Mouse (Mus musculus): ENCODE results near the gene Foxd1.

Foxd1 gene

DNA sequence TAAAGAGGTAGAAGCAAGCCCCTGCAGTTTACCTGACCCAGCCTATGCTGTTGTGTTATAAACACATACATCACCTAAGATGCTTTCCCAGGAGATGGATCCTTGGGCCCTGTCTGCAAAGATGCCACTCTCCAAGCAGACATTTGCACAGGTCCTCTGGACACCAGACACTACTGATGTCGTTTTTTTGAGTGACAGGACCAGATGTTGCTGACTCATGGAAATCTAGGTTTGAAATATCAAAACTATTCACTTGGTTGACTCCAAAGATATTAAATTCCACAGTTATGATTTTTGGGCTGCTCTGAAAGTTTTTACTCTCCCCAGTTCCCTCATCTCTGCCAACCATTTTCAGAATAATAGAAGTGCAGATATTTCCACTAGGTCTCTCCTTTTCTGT, 35.0 kb downstream of the Foxd1 start:
- DNase-seq (ENCODE audit: low spot score in 2 of 2): no peak

DNA sequence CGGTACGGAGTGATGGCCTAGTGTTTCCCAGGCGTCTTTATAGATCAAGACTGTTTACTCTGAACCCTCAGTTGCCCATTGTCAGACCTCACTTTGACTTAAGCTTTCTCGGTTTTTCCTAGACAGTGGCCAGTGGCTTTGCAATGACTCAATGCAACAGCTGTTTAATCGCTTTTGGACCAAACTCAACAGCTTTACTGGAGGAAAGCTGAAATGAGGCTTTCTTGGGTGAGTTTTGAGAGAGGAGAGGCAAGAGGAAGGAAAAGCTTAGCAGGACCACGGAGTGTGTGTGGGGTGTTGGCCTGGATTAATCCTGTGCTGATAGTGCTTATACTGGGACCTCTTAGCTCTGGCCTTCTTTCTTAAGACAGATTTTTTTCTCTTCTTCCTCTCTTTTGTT, 36.3 kb downstream of the Foxd1 start:
- DNase-seq (ENCODE audit: low spot score in 2 of 2): no peak

- DNase-seq (ENCODE audit: low spot score in 2 of 2): no peak
Measured at GRCm38 (mm10) chr13:98390771-98391634, 37.0 kb downstream of the Foxd1 start.

GRCm38 (mm10) chr13:98391635-98391990, 37.6 kb downstream of the Foxd1 start:
- DNase-seq (ENCODE audit: low spot score in 2 of 2): no peak

DNA sequence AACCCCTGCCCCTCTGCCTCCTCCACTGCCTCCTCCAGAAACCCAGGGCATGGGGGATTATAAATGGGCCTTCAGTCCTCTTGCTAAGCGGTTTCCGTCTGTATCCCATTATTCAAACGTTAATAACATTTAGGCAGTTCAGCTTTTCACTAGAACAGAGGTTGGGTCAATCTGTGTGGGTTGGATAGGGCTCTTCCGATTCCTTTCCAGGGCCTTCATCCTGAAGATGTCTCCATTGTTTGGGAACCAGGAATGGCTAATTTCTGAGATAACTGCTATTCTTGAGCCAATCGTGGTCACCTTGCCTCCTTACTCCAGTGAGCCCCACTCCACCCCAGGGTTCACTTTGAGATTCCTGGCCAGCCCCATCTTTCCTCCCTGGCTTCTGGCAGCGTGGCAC, 38.0 kb downstream of the Foxd1 start:
- no peak for DNase-seq (ENCODE audit: low spot score in 2 of 2)

DNA sequence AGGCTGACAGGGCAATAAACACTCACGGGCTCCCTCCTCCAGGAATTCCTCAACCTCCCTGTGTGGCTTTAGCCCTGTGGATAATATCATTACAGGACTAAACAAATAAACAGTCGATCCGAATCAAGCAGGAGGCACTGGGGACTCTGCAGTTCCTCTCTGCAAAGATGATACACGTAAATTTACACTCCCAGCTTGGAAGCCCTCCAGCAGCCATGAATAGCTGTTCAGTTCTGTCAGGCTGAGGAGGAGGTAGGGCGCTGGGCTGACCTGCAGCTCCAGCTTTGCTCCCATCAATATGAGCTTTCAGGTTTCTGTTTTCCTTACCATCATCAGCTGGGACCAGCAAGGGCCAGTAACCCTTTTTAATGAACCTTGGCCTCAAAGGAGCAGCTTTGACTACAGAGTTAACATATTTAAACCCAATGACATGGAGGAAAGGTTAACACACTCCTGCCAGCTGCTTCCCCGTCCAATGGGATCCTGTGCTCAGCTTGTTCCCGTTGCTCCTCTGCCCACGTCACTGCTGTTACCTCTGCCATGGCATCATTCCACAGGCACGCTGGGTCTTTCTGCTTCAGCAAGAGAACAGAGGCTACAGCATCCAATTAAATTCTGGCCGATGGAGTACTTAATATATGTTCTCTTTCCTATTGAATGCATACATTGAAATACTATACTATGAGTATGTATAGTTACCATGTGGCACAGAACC, 39.5 kb downstream of the Foxd1 start:
- DNase-seq (ENCODE audit: low spot score in 2 of 2): no peak

All from frontal cortex, postnatal 14 days (tissue).